Mouse (Mus musculus): ENCODE measurements around the gene Trnau1ap. TPM values are rescaled to one million over a fixed set of nuclear protein-coding genes. Genes with fewer than 3 reads are reported as not detected.

Trnau1ap gene
- total RNA-seq (2014; fragmentation: Nextera tagmentation): 21.6 and 22.8 TPM in 2 replicates
- 40.2 and 49.0 TPM in 2 replicates for total RNA-seq (2017)
- polyA plus RNA-seq (2012): 29.1 and 37.6 TPM in 2 replicates

- ATAC-seq (ENCODE audit: extremely low read depth, insufficient number of reproducible peaks, low FRiP score, poor library complexity, severe bottlenecking): peak; percentile 67
- TF ChIP-seq TAL1 (conservative IDR thresholded peaks at IDR 0.05; ENCODE audit: low read depth, low read length) (no peak), CTCF (IDR thresholded peaks at IDR 0.05; ENCODE audit: low read depth, low read length) (no peak), GATA1 (IDR thresholded peaks at IDR 0.05; ENCODE audit: borderline replicate concordance, low read length) (no peak), POLR2AphosphoS5 (IDR thresholded peaks at IDR 0.05; ENCODE audit: insufficient replicate concordance, low read depth, low read length) (no peak), GATA2 (IDR thresholded peaks at IDR 0.05; ENCODE audit: borderline replicate concordance, low read depth, low read length) (no peak)
- H3K9me3 ChIP-seq (replicated peaks): no peaks in the 10 kb centered on the region
- H3K27me3 ChIP-seq (ENCODE audit: insufficient read depth, low read length): no peaks in the 10 kb centered on the region
- peaks cover 85% of the 10 kb centered on the region for H3K36me3 ChIP-seq (replicated peaks)
- H3K4me3 ChIP-seq (ENCODE audit: low read depth, low read length): peak within 1 kb of the TSS; percentile 80
- DNase-seq (ENCODE audit: low spot score): peak; percentile 83
- peaks cover 31% of the 10 kb centered on the region for H3K4me1 ChIP-seq (ENCODE audit: insufficient read depth, low read depth, low read length)
Measured at GRCm38 (mm10) chr4:132329115-132329834, at the start of gene Trnau1ap. TSS of gene Trnau1ap (minus strand) at chr4:132329538.

- Histone ChIP-seq H3K9me3 (replicated peaks) (no peaks in the 10 kb centered on the region), H3K4me1 (ENCODE audit: insufficient read depth, low read depth, low read length) (peaks cover 23% of the 10 kb centered on the region), H3K36me3 (replicated peaks) (peaks cover 80% of the 10 kb centered on the region), H3K27me3 (ENCODE audit: insufficient read depth, low read length) (no peaks in the 10 kb centered on the region), H3K4me3 (ENCODE audit: low read depth, low read length) (no peak overlapping the region)
- no peak for DNase-seq (ENCODE audit: low spot score)
- TF ChIP-seq POLR2AphosphoS5 (IDR thresholded peaks at IDR 0.05; ENCODE audit: insufficient replicate concordance, low read depth, low read length) (no peak), GATA1 (IDR thresholded peaks at IDR 0.05; ENCODE audit: borderline replicate concordance, low read length) (no peak), TAL1 (conservative IDR thresholded peaks at IDR 0.05; ENCODE audit: low read depth, low read length) (no peak), GATA2 (IDR thresholded peaks at IDR 0.05; ENCODE audit: borderline replicate concordance, low read depth, low read length) (no peak), CTCF (IDR thresholded peaks at IDR 0.05; ENCODE audit: low read depth, low read length) (no peak)
- ATAC-seq (ENCODE audit: extremely low read depth, insufficient number of reproducible peaks, low FRiP score, poor library complexity, severe bottlenecking): no peak
Measured at GRCm38 (mm10) chr4:132373820-132374219, 44.5 kb upstream of the Trnau1ap start.

- Histone ChIP-seq H3K4me3 (ENCODE audit: low read depth, low read length) (no peak overlapping the region), H3K9me3 (replicated peaks) (no peaks in the 10 kb centered on the region), H3K36me3 (replicated peaks) (peaks cover 81% of the 10 kb centered on the region), H3K27me3 (ENCODE audit: insufficient read depth, low read length) (no peaks in the 10 kb centered on the region), H3K4me1 (ENCODE audit: insufficient read depth, low read depth, low read length) (peaks cover 15% of the 10 kb centered on the region)
- ATAC-seq (ENCODE audit: extremely low read depth, insufficient number of reproducible peaks, low FRiP score, poor library complexity, severe bottlenecking) (no peak), DNase-seq (ENCODE audit: low spot score) (no peak)
- no peak for TF ChIP-seq POLR2AphosphoS5 (IDR thresholded peaks at IDR 0.05; ENCODE audit: insufficient replicate concordance, low read depth, low read length)
- TF ChIP-seq GATA2 (IDR thresholded peaks at IDR 0.05; ENCODE audit: borderline replicate concordance, low read depth, low read length): no peak
- no peak for TF ChIP-seq GATA1 (IDR thresholded peaks at IDR 0.05; ENCODE audit: borderline replicate concordance, low read length)
- TF ChIP-seq TAL1 (conservative IDR thresholded peaks at IDR 0.05; ENCODE audit: low read depth, low read length): no peak
- TF ChIP-seq CTCF (IDR thresholded peaks at IDR 0.05; ENCODE audit: low read depth, low read length): no peak
Measured at GRCm38 (mm10) chr4:132369953-132370750, 40.8 kb upstream of the Trnau1ap start.

- Histone ChIP-seq H3K27me3 (ENCODE audit: insufficient read depth, low read length) (no peaks in the 10 kb centered on the region), H3K36me3 (replicated peaks) (peaks cover 84% of the 10 kb centered on the region), H3K4me1 (ENCODE audit: insufficient read depth, low read depth, low read length) (peaks cover 5% of the 10 kb centered on the region), H3K9me3 (replicated peaks) (no peaks in the 10 kb centered on the region), H3K4me3 (ENCODE audit: low read depth, low read length) (no peak overlapping the region)
- ATAC-seq (ENCODE audit: extremely low read depth, insufficient number of reproducible peaks, low FRiP score, poor library complexity, severe bottlenecking) (no peak), DNase-seq (ENCODE audit: low spot score) (no peak)
- TF ChIP-seq CTCF (IDR thresholded peaks at IDR 0.05; ENCODE audit: low read depth, low read length) (no peak), TAL1 (conservative IDR thresholded peaks at IDR 0.05; ENCODE audit: low read depth, low read length) (no peak), GATA1 (IDR thresholded peaks at IDR 0.05; ENCODE audit: borderline replicate concordance, low read length) (no peak), POLR2AphosphoS5 (IDR thresholded peaks at IDR 0.05; ENCODE audit: insufficient replicate concordance, low read depth, low read length) (no peak), GATA2 (IDR thresholded peaks at IDR 0.05; ENCODE audit: borderline replicate concordance, low read depth, low read length) (no peak)
Measured at GRCm38 (mm10) chr4:132367480-132368201, 38.3 kb upstream of the Trnau1ap start.

GRCm38 (mm10) chr4:132365450-132366060 is 36.2 kb upstream of the Trnau1ap start:
- H3K4me1 ChIP-seq (ENCODE audit: insufficient read depth, low read depth, low read length): peaks cover 5% of the 10 kb centered on the region
- H3K9me3 ChIP-seq (replicated peaks): no peaks in the 10 kb centered on the region
- no peaks in the 10 kb centered on the region for H3K27me3 ChIP-seq (ENCODE audit: insufficient read depth, low read length)
- TF ChIP-seq GATA2 (IDR thresholded peaks at IDR 0.05; ENCODE audit: borderline replicate concordance, low read depth, low read length) (no peak), CTCF (IDR thresholded peaks at IDR 0.05; ENCODE audit: low read depth, low read length) (no peak), POLR2AphosphoS5 (IDR thresholded peaks at IDR 0.05; ENCODE audit: insufficient replicate concordance, low read depth, low read length) (no peak), GATA1 (IDR thresholded peaks at IDR 0.05; ENCODE audit: borderline replicate concordance, low read length) (no peak)
- H3K4me3 ChIP-seq (ENCODE audit: low read depth, low read length): no peak overlapping the region
- H3K36me3 ChIP-seq (replicated peaks): peaks cover 85% of the 10 kb centered on the region
- ATAC-seq (ENCODE audit: extremely low read depth, insufficient number of reproducible peaks, low FRiP score, poor library complexity, severe bottlenecking) (no peak), DNase-seq (ENCODE audit: low spot score) (no peak)
